Mouse (Mus musculus) forebrain, embryonic 14.5 days (tissue): Measurements from ENCODE around the gene Phka1. TPM values are rescaled to one million over a fixed set of nuclear protein-coding genes. Genes with fewer than 3 reads are reported as not detected.

Source experiments
- ATAC-seq: fragments of 200-750 bp; cut with Nextera tagmentation; 2 replicates; pipeline ENCODE4 v1.8.0; 2017; ENCODE audit warnings: mild to moderate bottlenecking, moderate library complexity
- DNase-seq: peaks from one replicate; pipeline ENCODE4 v3.0.0-alpha.2; 2015; ENCODE audit warnings: low spot score
- H3K27ac ChIP-seq: fragments of 300-500 bp; sonication (generic); 2 replicates; pipeline ENCODE4 v1.5.1; 2014; ENCODE audit warnings: low read depth, mild to moderate bottlenecking, control low read depth, low read length, moderate library complexity
- H3K27me3 ChIP-seq: fragments of 300-500 bp; sonication (generic); replicated peaks from 2 replicates; pipeline ENCODE4 v1.6.1; 2014; ENCODE audit warnings: low read length, control low read depth, mixed read lengths; ENCODE audit not compliant: control insufficient read depth, insufficient read depth
- H3K36me3 ChIP-seq: fragments of 300-500 bp; sonication (generic); 2 replicates; pipeline ENCODE4 v1.6.1; 2014; ENCODE audit warnings: low read length, control low read depth; ENCODE audit not compliant: control insufficient read depth, insufficient read depth
- H3K4me1 ChIP-seq: fragments of 300-500 bp; sonication (generic); 2 replicates; pipeline ENCODE4 v1.6.1; 2014; ENCODE audit warnings: antibody characterized with exemption, low read length, control low read depth; ENCODE audit not compliant: control insufficient read depth, insufficient read depth
- H3K4me2 ChIP-seq: fragments of 300-500 bp; sonication (generic); 2 replicates; pipeline ENCODE4 v1.6.1; 2014; ENCODE audit warnings: mild to moderate bottlenecking, control low read depth, low read length
- H3K4me3 ChIP-seq: fragments of 300-500 bp; sonication (generic); 2 replicates; pipeline ENCODE4 v1.5.1; 2014; ENCODE audit warnings: low read depth, low read length, control low read depth
- H3K9ac ChIP-seq: fragments of 300-500 bp; sonication (generic); 2 replicates; pipeline ENCODE4 v1.6.1; 2014; ENCODE audit warnings: mild to moderate bottlenecking, low read length, control low read depth, moderate library complexity
- H3K9me3 ChIP-seq: fragments of 300-500 bp; sonication (generic); replicated peaks from 2 replicates; pipeline ENCODE4 v1.6.1; 2016; ENCODE audit warnings: low read length, control low read depth, mixed read lengths; ENCODE audit not compliant: control insufficient read depth
- WGBS: fragments of 180-500 bp; shearing (Covaris S2); extraction: QIAGEN DNeasy Blood & Tissue Kit; methylation state at CpG from one replicate; pipeline ENCODE4 v1.1.7; 2014; 5-methylcytosine and 5-hydroxymethylcytosine counted together
- polyA plus RNA-seq: library from polyadenylated mRNA; unstranded; fragments of >200 nt; fragmentation: Nextera tagmentation; extraction: Ambion mirVana; gene quantifications from 2 replicates; pipeline ENCODE4 v1.2.1, GENCODE M21; 2014

Phka1 gene
- polyA plus RNA-seq, 1 experiment from 2014 or later = 3.8 TPM

GRCm38 (mm10) chrX:102479665-102480064, 164.4 kb downstream of the Phka1 start:
- Histone ChIP-seq H3K4me1 (no peaks in the 10 kb centered on the region), H3K9me3 (no peaks in the 10 kb centered on the region), H3K27me3 (no peaks in the 10 kb centered on the region), H3K4me2 (no peak overlapping the region), H3K9ac (no peak overlapping the region), H3K4me3 (no peak overlapping the region), H3K36me3 (no peaks in the 10 kb centered on the region), H3K27ac (no peak overlapping the region)
- no peak for DNase-seq
- WGBS = 78% methylated on average over 4 of the region's 4 CpGs
- no peak for ATAC-seq

GRCm38 (mm10) chrX:102478965-102479364, 165.1 kb downstream of the Phka1 start:
- Histone ChIP-seq H3K4me1 (no peaks in the 10 kb centered on the region), H3K9ac (no peak overlapping the region), H3K9me3 (no peaks in the 10 kb centered on the region), H3K36me3 (no peaks in the 10 kb centered on the region), H3K4me3 (no peak overlapping the region), H3K27ac (no peak overlapping the region), H3K27me3 (no peaks in the 10 kb centered on the region), H3K4me2 (no peak overlapping the region)
- ATAC-seq (no peak), DNase-seq (peak; percentile 79)
- 30% methylated on average over 4 of the region's 4 CpGs for WGBS

- H3K36me3 ChIP-seq = no peaks in the 10 kb centered on the region
- WGBS = 95% methylated on average over 3 of the region's 3 CpGs
Observed at GRCm38 (mm10) chrX:102478481-102478880, 165.6 kb downstream of the Phka1 start.

GRCm38 (mm10) chrX:102476784-102477183, 167.3 kb downstream of the Phka1 start:
- Histone ChIP-seq H3K4me3 (no peak overlapping the region), H3K36me3 (no peaks in the 10 kb centered on the region), H3K27ac (no peak overlapping the region), H3K27me3 (no peaks in the 10 kb centered on the region), H3K4me1 (no peaks in the 10 kb centered on the region), H3K9me3 (no peaks in the 10 kb centered on the region), H3K4me2 (no peak overlapping the region), H3K9ac (no peak overlapping the region)
- ATAC-seq (no peak), DNase-seq (peak; percentile 77)
- WGBS = 40% methylated on average over 3 of the region's 3 CpGs

More at GRCm38 (mm10) chrX:102478481-102478880, 165.6 kb downstream of the Phka1 start:
- ATAC-seq = no peak
- Histone ChIP-seq H3K4me2 (no peak overlapping the region), H3K27ac (no peak overlapping the region), H3K9ac (no peak overlapping the region), H3K9me3 (no peaks in the 10 kb centered on the region), H3K27me3 (no peaks in the 10 kb centered on the region), H3K4me1 (no peaks in the 10 kb centered on the region), H3K4me3 (no peak overlapping the region)
- no peak for DNase-seq

- H3K4me2 ChIP-seq = no peak overlapping the region
- H3K9ac ChIP-seq = no peak overlapping the region
- peak; percentile 2 for DNase-seq
- no peaks in the 10 kb centered on the region for H3K27me3 ChIP-seq
- H3K4me1 ChIP-seq = no peaks in the 10 kb centered on the region
- H3K36me3 ChIP-seq = no peaks in the 10 kb centered on the region
- ATAC-seq = no peak
- H3K27ac ChIP-seq = no peak overlapping the region
- WGBS = 77% methylated on average over 5 of the region's 5 CpGs
- H3K4me3 ChIP-seq = no peak overlapping the region
- H3K9me3 ChIP-seq = no peaks in the 10 kb centered on the region
Observed at GRCm38 (mm10) chrX:102475555-102475954, 168.5 kb downstream of the Phka1 start.

Other genes starting within 250 kb of the Phka1 start
- 3.1 and 3.5 TPM in 2 replicates for gene Hdac8, start 138.9 kb downstream of the Phka1 start, polyA plus RNA-seq
- gene Gm3880, start 42.7 kb upstream of the Phka1 start, polyA plus RNA-seq = not detected in 2 replicates
- gene Gm9112, start 63.4 kb upstream of the Phka1 start, polyA plus RNA-seq = not detected in 2 replicates
- not detected in 2 replicates for gene Dmrtc1b, start 63.6 kb upstream of the Phka1 start, polyA plus RNA-seq
- not detected in 2 replicates for gene Dmrtc1c1, start 158.7 kb upstream of the Phka1 start, polyA plus RNA-seq
- gene Dmrtc1c2, start 210.4 kb upstream of the Phka1 start, polyA plus RNA-seq = not detected in 2 replicates
- gene 1700031F05Rik, start 223.7 kb upstream of the Phka1 start, polyA plus RNA-seq = not detected in 2 replicates